Mouse (Mus musculus) liver, adult 2 months (tissue): ENCODE measurements around the gene Rngtt.

Experiments used
- CTCF ChIP-seq: fragments of 200-500 bp; IDR thresholded peaks from 2 replicates; pipeline ENCODE4 v1.5.1; 2011; ENCODE audit warnings: low read depth, low read length, control low read depth
- POLR2A ChIP-seq: fragments of 200-500 bp; IDR thresholded peaks from 2 replicates; pipeline ENCODE4 v1.6.1; 2011; ENCODE audit warnings: low read length, control low read depth; ENCODE audit not compliant: insufficient read depth; ENCODE audit errors: extremely low read depth

- no peak for TF ChIP-seq CTCF
- TF ChIP-seq POLR2A: no peak
These were observed 184.3 kb downstream of the Rngtt start for GRCm38 (mm10) chr4:33494377-33494776.
